Mouse (Mus musculus) testis, adult 2 months (tissue): ENCODE measurements around the gene Tbc1d14.

Experiments used
- CTCF ChIP-seq: fragments of 200-500 bp; IDR thresholded peaks from 2 replicates; pipeline ENCODE4 v1.5.1; 2012; ENCODE audit warnings: low read depth, mild to moderate bottlenecking, inconsistent platforms, low read length, moderate library complexity; ENCODE audit not compliant: control insufficient read depth, insufficient read depth, insufficient replicate concordance
- POLR2A ChIP-seq: fragments of 200-500 bp; IDR thresholded peaks from 2 replicates; pipeline ENCODE4 v1.6.1; 2012; ENCODE audit warnings: low read depth, mild to moderate bottlenecking, inconsistent platforms, low read length, moderate library complexity; ENCODE audit not compliant: control insufficient read depth

- no peak for TF ChIP-seq POLR2A
- no peak for TF ChIP-seq CTCF
These were observed 56.7 kb downstream of the Tbc1d14 start for GRCm38 (mm10) chr5:36536424-36536823.
